Mouse (Mus musculus): ENCODE data around the gene Acsm3. TPM values are rescaled to one million over a fixed set of nuclear protein-coding genes. Genes with fewer than 3 reads are reported as not detected.

The Acsm3 gene
- polyA plus RNA-seq, 1 experiment from 2014 or later = 0.92 TPM

GRCm38 (mm10) chr7:119745869-119746268, 14.9 kb upstream of the Acsm3 start:
- H3K27ac ChIP-seq (ENCODE audit: low read length) = no peak overlapping the region
- 0 out of 2 replicates have a peak, but pooled peaks have one; percentile 28 for ATAC-seq (ENCODE audit: low FRiP score, low TSS enrichment)
- no peaks in the 10 kb centered on the region for H3K27me3 ChIP-seq (ENCODE audit: insufficient read depth, low read length)
- H3K9me3 ChIP-seq (ENCODE audit: low read length) = no peaks in the 10 kb centered on the region
- no peaks in the 10 kb centered on the region for H3K36me3 ChIP-seq (ENCODE audit: insufficient read depth, low read length)
- H3K9ac ChIP-seq (replicated peaks; ENCODE audit: low read length) = no peak overlapping the region
- no peak overlapping the region for H3K4me2 ChIP-seq (replicated peaks; ENCODE audit: low read depth, low read length)
- 68% methylated on average over 1 of the region's 1 CpGs for WGBS
- H3K4me1 ChIP-seq (ENCODE audit: insufficient read depth, low read length) = 0 out of 2 replicates have a peak, but pooled peaks cover 4% of the 10 kb centered on the region
- H3K4me3 ChIP-seq (ENCODE audit: low read length) = no peak overlapping the region

GRCm38 (mm10) chr7:119748761-119749160, 12.0 kb upstream of the Acsm3 start:
- Histone ChIP-seq H3K36me3 (ENCODE audit: insufficient read depth, low read length) (no peaks in the 10 kb centered on the region), H3K4me2 (replicated peaks; ENCODE audit: low read depth, low read length) (no peak overlapping the region), H3K9ac (replicated peaks; ENCODE audit: low read length) (no peak overlapping the region), H3K27me3 (ENCODE audit: insufficient read depth, low read length) (no peaks in the 10 kb centered on the region), H3K4me3 (ENCODE audit: low read length) (no peak overlapping the region), H3K27ac (ENCODE audit: low read length) (no peak overlapping the region), H3K9me3 (ENCODE audit: low read length) (no peaks in the 10 kb centered on the region), H3K4me1 (ENCODE audit: insufficient read depth, low read length) (0 out of 2 replicates have a peak, but pooled peaks cover 4% of the 10 kb centered on the region)
- ATAC-seq (ENCODE audit: low FRiP score, low TSS enrichment) = no peak
- 72% methylated on average over 1 of the region's 2 CpGs for WGBS

- no peak overlapping the region for H3K4me2 ChIP-seq (replicated peaks; ENCODE audit: low read depth, low read length)
- no peaks in the 10 kb centered on the region for H3K9me3 ChIP-seq (ENCODE audit: low read length)
- H3K36me3 ChIP-seq (ENCODE audit: insufficient read depth, low read length) = no peaks in the 10 kb centered on the region
- no peak overlapping the region for H3K27ac ChIP-seq (ENCODE audit: low read length)
- no peaks in the 10 kb centered on the region for H3K27me3 ChIP-seq (ENCODE audit: insufficient read depth, low read length)
- no peak overlapping the region for H3K9ac ChIP-seq (replicated peaks; ENCODE audit: low read length)
- WGBS = 52% methylated on average over 2 of the region's 2 CpGs
- ATAC-seq (ENCODE audit: low FRiP score, low TSS enrichment) = no peak
- no peaks in the 10 kb centered on the region for H3K4me1 ChIP-seq (ENCODE audit: insufficient read depth, low read length)
- H3K4me3 ChIP-seq (ENCODE audit: low read length) = no peak overlapping the region
These were observed 10.8 kb upstream of the Acsm3 start for GRCm38 (mm10) chr7:119749942-119750341.

- Histone ChIP-seq H3K9me3 (ENCODE audit: low read length) (no peaks in the 10 kb centered on the region), H3K27ac (ENCODE audit: low read length) (no peak overlapping the region), H3K4me2 (replicated peaks; ENCODE audit: low read depth, low read length) (no peak overlapping the region), H3K4me3 (ENCODE audit: low read length) (no peak overlapping the region), H3K27me3 (ENCODE audit: insufficient read depth, low read length) (no peaks in the 10 kb centered on the region), H3K36me3 (ENCODE audit: insufficient read depth, low read length) (no peaks in the 10 kb centered on the region), H3K9ac (replicated peaks; ENCODE audit: low read length) (no peak overlapping the region), H3K4me1 (ENCODE audit: insufficient read depth, low read length) (no peaks in the 10 kb centered on the region)
- WGBS = 85% methylated on average over 1 of the region's 1 CpGs
- no peak for ATAC-seq (ENCODE audit: low FRiP score, low TSS enrichment)
These were observed 7.0 kb upstream of the Acsm3 start for GRCm38 (mm10) chr7:119753696-119754095.

- H3K4me3 ChIP-seq (ENCODE audit: low read length) = no peak overlapping the region
- no peaks in the 10 kb centered on the region for H3K4me1 ChIP-seq (ENCODE audit: insufficient read depth, low read length)
- no peak overlapping the region for H3K4me2 ChIP-seq (replicated peaks; ENCODE audit: low read depth, low read length)
- H3K9ac ChIP-seq (replicated peaks; ENCODE audit: low read length) = no peak overlapping the region
- H3K9me3 ChIP-seq (ENCODE audit: low read length) = no peaks in the 10 kb centered on the region
- H3K36me3 ChIP-seq (ENCODE audit: insufficient read depth, low read length) = no peaks in the 10 kb centered on the region
- H3K27me3 ChIP-seq (ENCODE audit: insufficient read depth, low read length) = no peaks in the 10 kb centered on the region
- ATAC-seq (ENCODE audit: low FRiP score, low TSS enrichment) = no peak
- WGBS = 52% methylated on average over 4 of the region's 4 CpGs
- H3K27ac ChIP-seq (ENCODE audit: low read length) = no peak overlapping the region
These were observed 1.5 kb downstream of the Acsm3 start for GRCm38 (mm10) chr7:119762166-119762697.

- Histone ChIP-seq H3K4me3 (ENCODE audit: low read length) (no peak overlapping the region), H3K9me3 (ENCODE audit: low read length) (no peaks in the 10 kb centered on the region), H3K9ac (replicated peaks; ENCODE audit: low read length) (no peak overlapping the region), H3K36me3 (ENCODE audit: insufficient read depth, low read length) (no peaks in the 10 kb centered on the region), H3K27me3 (ENCODE audit: insufficient read depth, low read length) (no peaks in the 10 kb centered on the region), H3K27ac (ENCODE audit: low read length) (no peak overlapping the region), H3K4me1 (ENCODE audit: insufficient read depth, low read length) (no peaks in the 10 kb centered on the region), H3K4me2 (replicated peaks; ENCODE audit: low read depth, low read length) (no peak overlapping the region)
- 88% methylated on average over 3 of the region's 3 CpGs for WGBS
- ATAC-seq (ENCODE audit: low FRiP score, low TSS enrichment) = no peak
These were observed 3.7 kb downstream of the Acsm3 start for GRCm38 (mm10) chr7:119764377-119764776.

- Histone ChIP-seq H3K4me3 (ENCODE audit: low read length) (no peak overlapping the region), H3K4me1 (ENCODE audit: insufficient read depth, low read length) (no peaks in the 10 kb centered on the region), H3K27me3 (ENCODE audit: insufficient read depth, low read length) (no peaks in the 10 kb centered on the region), H3K9ac (replicated peaks; ENCODE audit: low read length) (no peak overlapping the region), H3K9me3 (ENCODE audit: low read length) (no peaks in the 10 kb centered on the region), H3K36me3 (ENCODE audit: insufficient read depth, low read length) (no peaks in the 10 kb centered on the region), H3K27ac (ENCODE audit: low read length) (no peak overlapping the region), H3K4me2 (replicated peaks; ENCODE audit: low read depth, low read length) (no peak overlapping the region)
- WGBS = 71% methylated on average over 6 of the region's 6 CpGs
- no peak for ATAC-seq (ENCODE audit: low FRiP score, low TSS enrichment)
These were observed 6.3 kb downstream of the Acsm3 start for GRCm38 (mm10) chr7:119766996-119767395.

- no peak for ATAC-seq (ENCODE audit: low FRiP score, low TSS enrichment)
- no peak overlapping the region for H3K27ac ChIP-seq (ENCODE audit: low read length)
- no peaks in the 10 kb centered on the region for H3K36me3 ChIP-seq (ENCODE audit: insufficient read depth, low read length)
- H3K4me1 ChIP-seq (ENCODE audit: insufficient read depth, low read length) = no peaks in the 10 kb centered on the region
- no peaks in the 10 kb centered on the region for H3K27me3 ChIP-seq (ENCODE audit: insufficient read depth, low read length)
- no peak overlapping the region for H3K9ac ChIP-seq (replicated peaks; ENCODE audit: low read length)
- no peaks in the 10 kb centered on the region for H3K9me3 ChIP-seq (ENCODE audit: low read length)
- WGBS = 96% methylated on average over 8 of the region's 8 CpGs
- no peak overlapping the region for H3K4me3 ChIP-seq (ENCODE audit: low read length)
- H3K4me2 ChIP-seq (replicated peaks; ENCODE audit: low read depth, low read length) = no peak overlapping the region
These were observed 9.2 kb downstream of the Acsm3 start for GRCm38 (mm10) chr7:119769895-119770294.

- 94% methylated on average over 2 of the region's 2 CpGs for WGBS
- Histone ChIP-seq H3K27me3 (ENCODE audit: insufficient read depth, low read length) (no peaks in the 10 kb centered on the region), H3K27ac (ENCODE audit: low read length) (no peak overlapping the region), H3K9me3 (ENCODE audit: low read length) (no peaks in the 10 kb centered on the region), H3K4me1 (ENCODE audit: insufficient read depth, low read length) (no peaks in the 10 kb centered on the region), H3K36me3 (ENCODE audit: insufficient read depth, low read length) (peaks cover 43% of the 10 kb centered on the region), H3K9ac (replicated peaks; ENCODE audit: low read length) (no peak overlapping the region), H3K4me3 (ENCODE audit: low read length) (no peak overlapping the region), H3K4me2 (replicated peaks; ENCODE audit: low read depth, low read length) (no peak overlapping the region)
- ATAC-seq (ENCODE audit: low FRiP score, low TSS enrichment) = no peak
These were observed 22.7 kb downstream of the Acsm3 start for GRCm38 (mm10) chr7:119783453-119783852.

GRCm38 (mm10) chr7:119784908-119785307, 24.2 kb downstream of the Acsm3 start:
- Histone ChIP-seq H3K9ac (replicated peaks; ENCODE audit: low read length) (no peak overlapping the region), H3K9me3 (ENCODE audit: low read length) (no peaks in the 10 kb centered on the region), H3K4me2 (replicated peaks; ENCODE audit: low read depth, low read length) (no peak overlapping the region), H3K36me3 (ENCODE audit: insufficient read depth, low read length) (peaks cover 54% of the 10 kb centered on the region), H3K27ac (ENCODE audit: low read length) (no peak overlapping the region), H3K4me3 (ENCODE audit: low read length) (no peak overlapping the region), H3K4me1 (ENCODE audit: insufficient read depth, low read length) (no peaks in the 10 kb centered on the region), H3K27me3 (ENCODE audit: insufficient read depth, low read length) (no peaks in the 10 kb centered on the region)
- 95% methylated on average over 5 of the region's 5 CpGs for WGBS
- no peak for ATAC-seq (ENCODE audit: low FRiP score, low TSS enrichment)

Data from kidney, embryonic 16.5 days (tissue).